Mouse (Mus musculus) stomach, embryonic 15.5 days (tissue): ENCODE data around the gene Rpl18a. TPM values are rescaled to one million over a fixed set of nuclear protein-coding genes. Genes with fewer than 3 reads are reported as not detected.
A peak's percentile ranks its signal among the peaks of the same experiment; 100 is the strongest.

ENCODE experiments used
- ATAC-seq: fragments of 200-750 bp; cut with Nextera tagmentation; 2 replicates; pipeline ENCODE4 v1.8.0; 2017; ENCODE audit warnings: low read depth, moderate number of reproducible peaks, moderate TSS enrichment; ENCODE audit not compliant: insufficient read depth, low FRiP score
- H3K27ac ChIP-seq: fragments of 300-500 bp; sonication (generic); 2 replicates; pipeline ENCODE4 v1.5.1; 2015; ENCODE audit warnings: mild to moderate bottlenecking, inconsistent platforms
- H3K27me3 ChIP-seq: fragments of 300-500 bp; sonication (generic); replicated peaks from 2 replicates; pipeline ENCODE4 v1.6.1; 2015; ENCODE audit warnings: inconsistent platforms
- H3K36me3 ChIP-seq: fragments of 300-500 bp; sonication (generic); 2 replicates; pipeline ENCODE4 v1.6.1; 2015; ENCODE audit warnings: inconsistent platforms
- H3K4me1 ChIP-seq: fragments of 300-500 bp; sonication (generic); 2 replicates; pipeline ENCODE4 v1.6.1; 2015; ENCODE audit warnings: inconsistent platforms
- H3K4me2 ChIP-seq: fragments of 300-500 bp; sonication (generic); 2 replicates; pipeline ENCODE4 v1.6.1; 2015; ENCODE audit warnings: mild to moderate bottlenecking, inconsistent platforms
- H3K4me3 ChIP-seq: fragments of 300-500 bp; sonication (generic); replicated peaks from 2 replicates; pipeline ENCODE4 v1.5.1; 2015; ENCODE audit warnings: inconsistent platforms
- H3K9ac ChIP-seq: fragments of 300-500 bp; sonication (generic); 2 replicates; pipeline ENCODE4 v1.6.1; 2015; ENCODE audit warnings: inconsistent platforms
- H3K9me3 ChIP-seq: fragments of 300-500 bp; sonication (generic); 2 replicates; pipeline ENCODE4 v1.6.1; 2016; ENCODE audit warnings: inconsistent platforms
- WGBS: fragments of 180-500 bp; shearing (Covaris S2); methylation state at CpG from one replicate; pipeline ENCODE4 v1.1.7; 2015; 5-methylcytosine and 5-hydroxymethylcytosine counted together
- microRNA counts: library from miRNA; unstranded; fragments of <30 nt; microRNA quantifications from one replicate; lab custom pipeline; 2016
- microRNA-seq: library from miRNA; unstranded; fragments of <30 nt; microRNA quantifications from one replicate; pipeline ENCODE4, GENCODE M21; 2016
- polyA plus RNA-seq: library from polyadenylated mRNA; unstranded; fragments of >200 nt; fragmentation: Nextera tagmentation; extraction: Ambion mirVana; gene quantifications from 2 replicates; pipeline ENCODE4 v1.2.1, GENCODE M21; 2015

Rpl18a gene
- polyA plus RNA-seq, 1 experiment from 2014 or later: 3,932 TPM

- no peak for ATAC-seq
- WGBS: 79% methylated on average over 3 of the region's 3 CpGs
Measured at GRCm38 (mm10) chr8:70849333-70849990, 47.8 kb downstream of the Rpl18a start.

GRCm38 (mm10) chr8:70846371-70847154 lies 50.6 kb downstream of the Rpl18a start:
- Histone ChIP-seq H3K27ac (no peak overlapping the region), H3K27me3 (no peaks in the 10 kb centered on the region), H3K4me3 (no peak overlapping the region), H3K36me3 (no peaks in the 10 kb centered on the region), H3K9me3 (no peaks in the 10 kb centered on the region), H3K9ac (no peak overlapping the region), H3K4me2 (no peak overlapping the region), H3K4me1 (0 out of 2 replicates have a peak, but pooled peaks cover 2% of the 10 kb centered on the region)
- WGBS: 54% methylated on average over 15 of the region's 15 CpGs
- no peak for ATAC-seq

More at GRCm38 (mm10) chr8:70849333-70849990, 47.8 kb downstream of the Rpl18a start:
- no peaks in the 10 kb centered on the region for H3K4me1 ChIP-seq
- no peak overlapping the region for H3K4me2 ChIP-seq
- no peaks in the 10 kb centered on the region for H3K36me3 ChIP-seq
- H3K27ac ChIP-seq: no peak overlapping the region
- H3K9ac ChIP-seq: no peak overlapping the region
- no peaks in the 10 kb centered on the region for H3K27me3 ChIP-seq
- H3K9me3 ChIP-seq: no peaks in the 10 kb centered on the region
- no peak overlapping the region for H3K4me3 ChIP-seq

- ATAC-seq: no peak
- H3K27me3 ChIP-seq: no peaks in the 10 kb centered on the region
- no peaks in the 10 kb centered on the region for H3K9me3 ChIP-seq
- H3K27ac ChIP-seq: no peak overlapping the region
- no peaks in the 10 kb centered on the region for H3K36me3 ChIP-seq
- no peak overlapping the region for H3K9ac ChIP-seq
- no peak overlapping the region for H3K4me2 ChIP-seq
- peaks cover 12% of the 10 kb centered on the region for H3K4me1 ChIP-seq
- no peak overlapping the region for H3K4me3 ChIP-seq
- WGBS: 46% methylated on average over 5 of the region's 5 CpGs
Measured at GRCm38 (mm10) chr8:70845108-70845507, 52.1 kb downstream of the Rpl18a start.

MicroRNA genes within 50 kb of the gene (microRNA counts, 519-probe panel; counts per million panel counts)
- microRNA mmu-miR-1969 (lab: Ali Mortazavi, UCI): not detected

Small RNAs within 50 kb of the gene (microRNA-seq; reads per million reads assigned to microRNA genes)
- 3.3 reads per million, percentile 13 among the genes with 10 or more reads in this experiment for gene Mir1969
- gene Mir7067: 1.2 reads per million

Other genes with a start within 250 kb of the Rpl18a start
- gene Pgpep1, start 237.0 kb downstream of the Rpl18a start, polyA plus RNA-seq: 49.9 and 57.9 TPM in 2 replicates
- 271 and 297 TPM in 2 replicates for gene Lsm4, start 224.2 kb downstream of the Rpl18a start, polyA plus RNA-seq
- 84.4 and 84.6 TPM in 2 replicates for gene Jund, start 198.5 kb downstream of the Rpl18a start, polyA plus RNA-seq
- gene Iqcn, start 194.0 kb downstream of the Rpl18a start, polyA plus RNA-seq: 0.04 TPM in 1 of 2 replicates, not detected in the other
- 1.1 and 1.9 TPM in 2 replicates for gene Gm3336, start 178.9 kb downstream of the Rpl18a start, polyA plus RNA-seq
- gene Pde4c, start 173.7 kb downstream of the Rpl18a start, polyA plus RNA-seq: 0.45 and 0.50 TPM in 2 replicates
- gene Rab3a, start 142.7 kb downstream of the Rpl18a start, polyA plus RNA-seq: 20.9 and 24.0 TPM in 2 replicates
- 44.4 and 51.3 TPM in 2 replicates for gene Mpv17l2, start 136.5 kb downstream of the Rpl18a start, polyA plus RNA-seq
- 58.1 and 58.4 TPM in 2 replicates for gene Pik3r2, start 120.7 kb downstream of the Rpl18a start, polyA plus RNA-seq
- 13.3 and 16.5 TPM in 2 replicates for gene Mast3, start 92.4 kb downstream of the Rpl18a start, polyA plus RNA-seq
- 0.26 and 0.43 TPM in 2 replicates for gene Il12rb1, start 89.0 kb downstream of the Rpl18a start, polyA plus RNA-seq
- gene Arrdc2, start 57.7 kb downstream of the Rpl18a start, polyA plus RNA-seq: 6.5 and 7.0 TPM in 2 replicates
- gene Kcnn1, start 34.2 kb downstream of the Rpl18a start, polyA plus RNA-seq: 1.5 and 2.1 TPM in 2 replicates
- gene Ccdc124, start 23.5 kb downstream of the Rpl18a start, polyA plus RNA-seq: 90.9 and 91.3 TPM in 2 replicates
- gene Slc5a5, start 4.7 kb downstream of the Rpl18a start, polyA plus RNA-seq: 4.1 and 6.0 TPM in 2 replicates
- gene Map1s, start 8.5 kb upstream of the Rpl18a start, polyA plus RNA-seq: 39.5 and 44.7 TPM in 2 replicates